13 mouse cellular contexts compared by ENCODE assay signal in genomic region chr3:143797850-143798249, GRCm38 (mm10).
"Had no signal": no experiment of that assay in that cellular context is flagged by ENCODE, and none has a peak within 500 bp of the region (broad histone marks: within the 10 kb centered on the region; RNA-seq: fewer than 3 reads in every experiment).

No protein-coding gene starts in this region.

- H3K4me2 ChIP-seq: liver, embryonic 13.5 days; midbrain, embryonic 11.5 days; stomach, embryonic 15.5 days had no signal

- H3K36me3 ChIP-seq: liver, embryonic 13.5 days; stomach, embryonic 15.5 days had no signal

- H3K9ac ChIP-seq: liver, embryonic 13.5 days; stomach, embryonic 15.5 days had no signal

- H3K27ac ChIP-seq: liver, embryonic 13.5 days; stomach, embryonic 15.5 days had no signal

- DNase-seq: kidney, postnatal 10 days; kidney, postnatal 36 days; left cerebral cortex, postnatal 4 days; liver, embryonic 13.5 days; lung, adult 2 months; lung, postnatal 14 days; lung, postnatal 4 days; midbrain, embryonic 14.5 days; right cerebral cortex, postnatal 25 days; spleen, adult 18-20 months; thymus, postnatal 25 days had no signal

- H3K4me1 ChIP-seq: liver, embryonic 13.5 days; stomach, embryonic 15.5 days had no signal

- H3K9me3 ChIP-seq: liver, embryonic 13.5 days; stomach, embryonic 15.5 days had no signal

- H3K27me3 ChIP-seq: liver, embryonic 13.5 days; stomach, embryonic 15.5 days had no signal

- H3K4me3 ChIP-seq: liver, embryonic 13.5 days; stomach, embryonic 15.5 days had no signal
